Mouse (Mus musculus) E14TG2a.4 (cell line): ENCODE results near the gene Slu7.

Experiments
- H3K27me3 ChIP-seq: 2 replicates; pipeline ENCODE4 v1.6.1; 2014; ENCODE audit warnings: low read length, control low read depth; ENCODE audit not compliant: insufficient read depth
- H3K36me3 ChIP-seq: 2 replicates; pipeline ENCODE4 v1.6.1; 2014; ENCODE audit warnings: low read length, control low read depth; ENCODE audit not compliant: insufficient read depth
- H3K4me1 ChIP-seq: replicated peaks from 2 replicates; pipeline ENCODE4 v1.6.1; 2014; ENCODE audit warnings: low read depth, low read length, control low read depth
- H3K4me3 ChIP-seq: replicated peaks from 2 replicates; pipeline ENCODE4 v1.5.1; 2014; ENCODE audit warnings: mild to moderate bottlenecking, low read length
- H3K9me3 ChIP-seq: 2 replicates; pipeline ENCODE4 v1.6.1; 2014; ENCODE audit warnings: low read length, control low read depth
- CTCF ChIP-seq: conservative IDR thresholded peaks from 2 replicates; pipeline ENCODE4 v1.5.1; 2014; ENCODE audit warnings: low read length
- NANOG ChIP-seq: IDR thresholded peaks from 2 replicates; pipeline ENCODE4 v1.6.1; 2014; ENCODE audit warnings: borderline replicate concordance, low read length, mixed read lengths
- POU5F1 ChIP-seq: IDR thresholded peaks from 2 replicates; pipeline ENCODE4 v1.6.1; 2014; ENCODE audit warnings: low read length, borderline replicate concordance

Gene Slu7

GRCm38 (mm10) chr11:43433254-43434023, at the start of gene Slu7:
TSS of gene Slu7 (plus strand) at chr11:43433744.
- Histone ChIP-seq H3K4me3 (peak within 1 kb of the TSS; percentile 95), H3K27me3 (no peaks in the 10 kb centered on the region), H3K4me1 (peaks cover 14% of the 10 kb centered on the region), H3K36me3 (peaks cover 20% of the 10 kb centered on the region), H3K9me3 (peaks cover 8% of the 10 kb centered on the region)
- TF ChIP-seq CTCF, result no peak
- TF ChIP-seq POU5F1, result no peak
- no peak for TF ChIP-seq NANOG

GRCm38 (mm10) chr11:43385055-43385649, 48.4 kb upstream of the Slu7 start:
- Histone ChIP-seq H3K4me3 (peak overlapping the region; percentile 52), H3K36me3 (no peaks in the 10 kb centered on the region), H3K9me3 (no peaks in the 10 kb centered on the region), H3K4me1 (peaks cover 43% of the 10 kb centered on the region), H3K27me3 (peaks cover 61% of the 10 kb centered on the region)
- TF ChIP-seq POU5F1 (peak; percentile 58; the same call in 1 of the 2 replicates), NANOG (no peak)

- Histone ChIP-seq H3K9me3 (no peaks in the 10 kb centered on the region), H3K36me3 (no peaks in the 10 kb centered on the region), H3K4me3 (peak overlapping the region; percentile 52), H3K4me1 (peaks cover 43% of the 10 kb centered on the region), H3K27me3 (peaks cover 56% of the 10 kb centered on the region)
- TF ChIP-seq NANOG, result no peak
- TF ChIP-seq POU5F1, result no peak
- TF ChIP-seq CTCF, result no peak
Measured at GRCm38 (mm10) chr11:43385716-43386115, 47.8 kb upstream of the Slu7 start.

- Histone ChIP-seq H3K9me3 (no peaks in the 10 kb centered on the region), H3K36me3 (no peaks in the 10 kb centered on the region), H3K27me3 (peaks cover 47% of the 10 kb centered on the region), H3K4me3 (no peak overlapping the region), H3K4me1 (peaks cover 34% of the 10 kb centered on the region)
- TF ChIP-seq NANOG, result no peak
- no peak for TF ChIP-seq POU5F1
- no peak for TF ChIP-seq CTCF
Measured at GRCm38 (mm10) chr11:43387004-43387880, 46.3 kb upstream of the Slu7 start.

- TF ChIP-seq CTCF, result no peak
- no peak for TF ChIP-seq NANOG
- no peak for TF ChIP-seq POU5F1
- Histone ChIP-seq H3K4me1 (peaks cover 34% of the 10 kb centered on the region), H3K4me3 (no peak overlapping the region), H3K36me3 (no peaks in the 10 kb centered on the region), H3K27me3 (peaks cover 47% of the 10 kb centered on the region), H3K9me3 (no peaks in the 10 kb centered on the region)
Measured at GRCm38 (mm10) chr11:43388122-43389097, 45.1 kb upstream of the Slu7 start.

GRCm38 (mm10) chr11:43389118-43389517, 44.4 kb upstream of the Slu7 start:
- peaks cover 47% of the 10 kb centered on the region for H3K27me3 ChIP-seq
- no peaks in the 10 kb centered on the region for H3K9me3 ChIP-seq
- no peaks in the 10 kb centered on the region for H3K36me3 ChIP-seq
- no peak for TF ChIP-seq NANOG
- no peak for TF ChIP-seq POU5F1
- H3K4me3 ChIP-seq, result no peak overlapping the region
- H3K4me1 ChIP-seq, result peaks cover 34% of the 10 kb centered on the region

- TF ChIP-seq POU5F1, result no peak
- no peak for TF ChIP-seq CTCF
- no peak for TF ChIP-seq NANOG
- Histone ChIP-seq H3K27me3 (peaks cover 16% of the 10 kb centered on the region; the same call in 1 of the 2 replicates), H3K4me1 (peaks cover 19% of the 10 kb centered on the region)
Measured at GRCm38 (mm10) chr11:43392757-43393156, 40.8 kb upstream of the Slu7 start.

More at GRCm38 (mm10) chr11:43392757-43393156, 40.8 kb upstream of the Slu7 start:
- Histone ChIP-seq H3K9me3 (no peaks in the 10 kb centered on the region), H3K4me3 (no peak overlapping the region), H3K36me3 (no peaks in the 10 kb centered on the region)
